Comparison of ENCODE assay signal across 8 mouse cellular contexts in the genomic region with DNA sequence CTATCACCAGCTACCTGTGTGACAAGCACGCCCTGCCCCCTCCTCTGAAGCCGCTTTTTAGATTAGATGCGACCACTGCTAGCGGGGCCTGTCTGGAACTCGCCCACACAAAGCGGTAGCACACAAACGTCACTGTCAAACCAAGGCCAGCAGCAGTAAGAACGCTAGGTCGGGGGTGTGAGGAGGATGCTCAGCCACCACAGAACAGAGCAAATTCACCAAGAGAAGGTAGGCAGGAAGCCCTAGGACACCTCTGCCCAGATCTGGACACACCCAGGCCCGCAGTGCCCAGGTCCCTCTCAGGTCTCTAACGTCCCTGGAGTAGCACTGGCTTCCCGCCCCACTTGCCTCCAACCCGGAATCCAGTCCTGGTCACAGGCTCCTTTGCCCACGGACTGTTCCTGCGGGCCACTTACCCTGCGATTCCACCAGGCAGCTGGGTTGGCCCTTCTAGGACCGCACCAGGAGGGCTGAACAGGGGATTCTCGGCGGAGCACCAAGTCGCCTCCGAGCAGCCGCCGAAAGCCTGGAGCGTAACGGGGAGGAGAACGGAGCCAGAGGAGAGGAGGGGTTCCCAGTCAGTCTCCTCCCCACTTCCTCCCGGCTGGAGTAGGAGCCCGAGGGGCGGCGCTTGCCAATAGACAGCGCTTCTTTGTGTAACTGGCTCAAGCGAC. TPM values are rescaled to one million over a fixed set of nuclear protein-coding genes. Genes with fewer than 3 reads are reported as not detected.
DNase-seq lines count a peak whose midpoint lies in the region; ATAC-seq lines count a peak whose summit lies in the region.

No protein-coding gene starts in this region.

- no peaks in the 10 kb centered on the region for H3K9me3 ChIP-seq in intestine, embryonic 14.5 days (ENCODE audit: control insufficient read depth, low read length)

- peaks cover 7% of the 10 kb centered on the region; the same call in 1 of the 2 replicates for H3K36me3 ChIP-seq in intestine, embryonic 14.5 days (ENCODE audit: control insufficient read depth, insufficient read depth, low read length)

- H3K9ac ChIP-seq in intestine, embryonic 14.5 days (ENCODE audit: low read length): peak overlapping the region; percentile 84

- peak overlapping the region; percentile 79 for H3K4me3 ChIP-seq in intestine, embryonic 14.5 days (ENCODE audit: low read depth, low read length)

- DNase-seq in adrenal gland, postnatal 14 days: peak; percentile 91
- peak; percentile 92 for DNase-seq in embryo, embryonic 11 days
- peak; percentile 81 for DNase-seq in gastrocnemius, postnatal 25 days
- peak; percentile 90 for DNase-seq in intestine, embryonic 14.5 days (ENCODE audit: low spot score)
- DNase-seq in left cerebral cortex, adult 8-10 months (ENCODE audit: low spot score in 2 of 2): peak; percentile 70 to 85
- DNase-seq in lung, postnatal 4 days: peak; percentile 85 to 89
- peak; percentile 92 to 93 for DNase-seq in right cerebral cortex, postnatal 10 days (ENCODE audit: low spot score in 2 of 2)

- H3K27me3 ChIP-seq in intestine, embryonic 14.5 days (replicated peaks; ENCODE audit: control insufficient read depth, insufficient read depth, low read length): no peaks in the 10 kb centered on the region

- H3K4me2 ChIP-seq in intestine, embryonic 14.5 days (ENCODE audit: low read length): peak overlapping the region; percentile 62

- peak; percentile 89 for ATAC-seq in intestine, embryonic 14.5 days (replicated peaks; ENCODE audit: low FRiP score, low TSS enrichment, low read depth)
- ATAC-seq in monocyte, adult 5-6 weeks (replicated peaks; ENCODE audit: insufficient number of reproducible peaks, low FRiP score, low TSS enrichment, poor library complexity, severe bottlenecking): no peak

- 0 out of 2 replicates have a peak, but pooled peaks cover 9% of the 10 kb centered on the region for H3K4me1 ChIP-seq in intestine, embryonic 14.5 days (replicated peaks; ENCODE audit: control insufficient read depth, insufficient read depth, low read length)

- 0% methylated on average over 32 of the region's 32 CpGs for WGBS in intestine, embryonic 14.5 days

- H3K27ac ChIP-seq in intestine, embryonic 14.5 days (ENCODE audit: low read depth): peak overlapping the region; percentile 93

RNA-seq across cellular contexts. Expression of a gene that starts 17.2 kb away (rescaled TPM):
- 57.6 and 59.4 TPM in 2 replicates for total RNA-seq in adrenal gland, postnatal 14 days (2021)
- 10 to 100 TPM in 1 of 2 experiments, 1 to 10 TPM in 1; 9.0 to 12.9 TPM for total RNA-seq in gastrocnemius, postnatal 25 days (2021)
- 77.1 and 85.5 TPM in 2 replicates for polyA plus RNA-seq in intestine, embryonic 14.5 days (2014; fragmentation: Nextera tagmentation; extraction: Ambion mirVana)
- total RNA-seq in left cerebral cortex, adult 8-10 months (2022): 100 to 1,000 TPM; 212 to 230 (median 223) TPM
- total RNA-seq in monocyte, adult 5-6 weeks (2017): not detected in 3 replicates

RNA-seq across cellular contexts. Expression of a gene that starts 46.5 kb away (rescaled TPM):
- not detected in 2 replicates for total RNA-seq in adrenal gland, postnatal 14 days (2021)
- total RNA-seq in gastrocnemius, postnatal 25 days (2021): not detected
- not detected in 2 replicates for polyA plus RNA-seq in intestine, embryonic 14.5 days (2014; fragmentation: Nextera tagmentation; extraction: Ambion mirVana)
- total RNA-seq in left cerebral cortex, adult 8-10 months (2022): not detected
- total RNA-seq in monocyte, adult 5-6 weeks (2017): not detected in 3 replicates

RNA-seq across cellular contexts. Expression of a gene that starts 47.6 kb away (rescaled TPM):
- 9.1 and 9.6 TPM in 2 replicates for total RNA-seq in adrenal gland, postnatal 14 days (2021)
- 1 to 10 TPM; 2.4 to 4.3 TPM for total RNA-seq in gastrocnemius, postnatal 25 days (2021)
- polyA plus RNA-seq in intestine, embryonic 14.5 days (2014; fragmentation: Nextera tagmentation; extraction: Ambion mirVana): 3.4 and 3.5 TPM in 2 replicates
- under 1 TPM; 0.40 to 0.91 (median 0.58) TPM for total RNA-seq in left cerebral cortex, adult 8-10 months (2022)
- total RNA-seq in monocyte, adult 5-6 weeks (2017): not detected in 3 replicates

Comparison
In these comparisons a context has a peak if more than half of its experiments do, and no peak if none do; other contexts are left out.
1. RNA of a gene that starts 17.2 kb away (total RNA-seq): 212 to 230 TPM in left cerebral cortex, adult 8-10 months, 57.6 to 59.4 TPM in adrenal gland, postnatal 14 days and 9.0 to 12.9 TPM in gastrocnemius, postnatal 25 days; not detected in monocyte, adult 5-6 weeks; every median in the first group is over 10 times any median in the second.
2. Peak in every context shown above with its lines, with median percentiles within 50 percentile points of each other: DNase-seq.